Mouse (Mus musculus) myocyte (in vitro differentiated cells): ENCODE measurements around the gene Cdca7l.

Experiments used
- CEBPB ChIP-seq: IDR thresholded peaks from 2 replicates; pipeline ENCODE4 v1.6.1; 2011; ENCODE audit warnings: mild to moderate bottlenecking, moderate library complexity; ENCODE audit not compliant: poor library complexity, insufficient read depth, severe bottlenecking
- MAX ChIP-seq: IDR thresholded peaks from one replicate; pipeline ENCODE4 v1.6.1; 2011; ENCODE audit warnings: low read depth, mild to moderate bottlenecking, control low read depth
- POLR2A ChIP-seq: IDR thresholded peaks from one replicate; pipeline ENCODE4 v1.6.1; 2011; ENCODE audit warnings: low read depth, mild to moderate bottlenecking, control low read depth, moderate library complexity; ENCODE audit not compliant: insufficient read length

- TF ChIP-seq CEBPB: no peak
- no peak for TF ChIP-seq MAX
- no peak for TF ChIP-seq POLR2A
Measured at GRCm38 (mm10) chr12:117795303-117795702, 8.8 kb upstream of the Cdca7l start.
